Mouse (Mus musculus) central nervous system, embryonic 18 days (tissue): ENCODE measurements around the gene Cachd1. TPM values are rescaled to one million over a fixed set of nuclear protein-coding genes. Genes with fewer than 3 reads are reported as not detected.

ENCODE experiments used
- polyA plus RNA-seq: library from polyadenylated mRNA; depleted of rRNA; stranded (reverse); fragments of >200 nt; gene quantifications from 2 replicates; pipeline ENCODE4 v1.2.3, GENCODE M21; 2012; rRNA removed

The Cachd1 gene
- polyA plus RNA-seq = 41.4 and 42.0 TPM in 2 replicates

GRCm38 (mm10) chr4:100776043-100776870 is at the start of gene Cachd1:
Gene Cachd1 (plus strand): TSS chr4:100776675.

DNA sequence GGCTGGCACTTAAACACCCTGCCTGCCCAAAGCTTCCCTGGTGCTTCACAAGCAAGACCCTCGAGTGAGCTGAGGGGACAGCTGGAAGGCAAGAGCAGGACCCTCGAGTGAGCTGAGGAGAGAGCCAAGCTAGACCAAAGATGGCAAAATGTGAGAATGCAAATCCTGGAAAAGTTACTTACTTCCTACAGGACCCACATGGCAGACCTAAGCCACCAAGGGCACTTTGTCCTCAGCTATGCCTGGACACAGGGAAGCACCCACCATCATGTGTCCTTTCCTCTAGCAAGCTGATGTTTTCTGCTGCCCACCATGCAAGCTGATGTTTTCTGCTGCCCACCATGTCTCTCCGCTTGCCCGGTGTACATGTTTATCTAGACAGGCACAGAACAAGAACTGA is 244.1 kb downstream of the Cachd1 start, which contains the start of gene Gm10577:
Gene Gm10577 (minus strand): TSS at position 101 of the 400 bp plus-strand sequence.

GRCm38 (mm10) chr4:101068786-101069153 is 292.3 kb downstream of the Cachd1 start, which contains the start of gene Raver2:
Gene Raver2 (plus strand): TSS chr4:101068983.

Other genes with a start within 250 kb of the Cachd1 start
- gene Gm10577, start 244.0 kb downstream of the Cachd1 start, polyA plus RNA-seq = not detected in 2 replicates